Mouse (Mus musculus) C2C12 (cell line): ENCODE measurements around the gene Zdhhc18.

Source experiments
- CTCF ChIP-seq: IDR thresholded peaks from one replicate; pipeline ENCODE4 v1.5.1; 2011; ENCODE audit not compliant: control insufficient read depth, insufficient read depth, insufficient read length
- FOSL1 ChIP-seq: IDR thresholded peaks from one replicate; pipeline ENCODE4 v1.8.0; 2011; ENCODE audit warnings: mild to moderate bottlenecking, low read length; ENCODE audit not compliant: poor library complexity, insufficient read depth, severe bottlenecking
- USF1 ChIP-seq: IDR thresholded peaks from one replicate; pipeline ENCODE4 v1.6.1; 2011; ENCODE audit warnings: low read depth, mild to moderate bottlenecking, control low read depth, moderate library complexity

- TF ChIP-seq CTCF (no peak), USF1 (no peak), FOSL1 (no peak)
Measured at GRCm38 (mm10) chr4:133604856-133605255, 45.1 kb downstream of the Zdhhc18 start.
